Mouse (Mus musculus): ENCODE measurements around the gene C2cd4d.

C2cd4d gene

GRCm38 (mm10) chr3:94377028-94377923 lies 15.0 kb downstream of the C2cd4d start:
- no peak for DNase-seq (ENCODE audit: low spot score)

GRCm38 (mm10) chr3:94379831-94380510 lies 17.7 kb downstream of the C2cd4d start:
- DNase-seq (ENCODE audit: low spot score), result no peak

GRCm38 (mm10) chr3:94382308-94382707 lies 20.1 kb downstream of the C2cd4d start:
- no peak for DNase-seq (ENCODE audit: low spot score)

GRCm38 (mm10) chr3:94383476-94383875 lies 21.2 kb downstream of the C2cd4d start:
- DNase-seq (ENCODE audit: low spot score), result no peak

- DNase-seq (ENCODE audit: low spot score), result no peak
Measured at GRCm38 (mm10) chr3:94386671-94387070, 24.4 kb downstream of the C2cd4d start.

DNA sequence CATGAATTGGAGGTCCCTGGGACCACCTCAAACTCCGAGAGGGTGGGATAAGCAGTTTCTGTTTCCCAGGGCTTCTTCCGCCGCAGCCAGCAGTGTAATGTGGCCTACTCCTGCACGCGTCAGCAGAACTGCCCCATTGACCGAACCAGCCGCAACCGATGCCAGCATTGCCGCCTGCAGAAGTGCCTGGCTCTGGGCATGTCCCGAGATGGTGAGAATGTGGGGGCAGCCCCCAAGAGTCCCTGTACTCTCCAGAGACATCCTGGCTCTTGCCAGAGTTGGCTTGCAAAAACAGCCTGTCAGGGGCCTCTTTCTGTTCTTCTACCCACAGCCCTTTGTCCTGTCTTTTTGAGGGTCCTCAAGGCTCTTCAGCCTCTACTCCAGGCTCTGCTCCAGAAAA lies 25.2 kb downstream of the C2cd4d start:
- no peak for DNase-seq (ENCODE audit: low spot score)

GRCm38 (mm10) chr3:94388047-94388446 lies 25.8 kb downstream of the C2cd4d start:
- no peak for DNase-seq (ENCODE audit: low spot score)

DNA sequence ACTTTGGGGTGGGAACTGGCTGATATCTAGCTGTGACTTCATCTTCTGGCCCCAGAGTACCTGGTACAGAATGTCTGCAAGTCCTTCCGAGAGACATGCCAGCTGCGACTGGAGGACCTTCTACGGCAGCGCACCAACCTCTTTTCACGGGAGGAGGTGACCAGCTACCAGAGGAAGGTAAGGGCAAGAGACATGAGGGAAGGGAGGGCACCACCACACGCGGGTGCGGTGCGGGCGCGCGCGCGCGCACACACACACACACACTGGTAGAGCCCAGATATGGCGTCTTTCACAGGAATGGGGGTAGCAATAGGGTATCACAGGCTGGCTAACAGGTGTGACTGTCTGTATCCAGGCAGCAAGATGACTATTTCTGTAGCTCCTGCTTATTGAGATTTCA lies 27.2 kb downstream of the C2cd4d start:
- no peak for DNase-seq (ENCODE audit: low spot score)

DNA sequence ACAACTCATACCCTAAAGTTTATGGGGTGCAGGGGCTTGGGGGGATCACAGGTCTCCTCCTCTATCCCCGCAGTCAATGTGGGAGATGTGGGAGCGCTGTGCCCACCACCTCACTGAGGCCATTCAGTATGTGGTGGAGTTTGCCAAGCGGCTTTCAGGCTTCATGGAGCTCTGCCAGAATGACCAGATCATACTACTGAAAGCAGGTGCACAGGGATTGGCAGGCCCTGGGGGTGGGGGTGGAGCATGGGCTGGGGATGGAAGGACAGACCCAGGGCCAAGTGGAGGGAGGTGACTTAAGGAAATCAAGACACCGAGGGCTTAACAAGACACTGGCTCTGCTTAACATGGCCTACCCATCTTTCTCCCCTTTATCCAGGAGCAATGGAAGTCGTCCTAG lies 28.8 kb downstream of the C2cd4d start:
- no peak for DNase-seq (ENCODE audit: low spot score)

GRCm38 (mm10) chr3:94392128-94392527 lies 29.9 kb downstream of the C2cd4d start:
- no peak for DNase-seq (ENCODE audit: low spot score)

GRCm38 (mm10) chr3:94393049-94393448 lies 30.8 kb downstream of the C2cd4d start:
- DNase-seq (ENCODE audit: low spot score), result no peak

DNA sequence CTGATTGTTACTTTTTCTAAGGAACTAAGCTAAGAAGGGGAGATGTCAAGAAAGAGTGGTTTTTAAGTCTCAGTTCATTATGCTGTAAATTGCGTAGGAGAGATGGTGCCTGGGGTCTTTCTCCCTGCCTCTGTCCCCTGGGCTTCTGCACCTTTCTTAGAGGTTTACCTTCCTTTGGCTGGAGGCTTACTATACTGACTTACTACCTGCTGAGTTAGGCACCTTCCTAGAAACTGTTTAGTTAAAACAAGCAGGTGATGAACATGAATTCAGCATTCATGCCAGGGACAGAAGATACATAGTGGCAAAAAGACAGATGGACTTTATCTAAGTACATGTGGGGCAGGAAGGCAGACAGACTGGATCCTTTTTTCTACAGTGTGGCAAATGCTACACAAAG lies 34.1 kb downstream of the C2cd4d start:
- DNase-seq (ENCODE audit: low spot score), result peak; percentile 36

DNA sequence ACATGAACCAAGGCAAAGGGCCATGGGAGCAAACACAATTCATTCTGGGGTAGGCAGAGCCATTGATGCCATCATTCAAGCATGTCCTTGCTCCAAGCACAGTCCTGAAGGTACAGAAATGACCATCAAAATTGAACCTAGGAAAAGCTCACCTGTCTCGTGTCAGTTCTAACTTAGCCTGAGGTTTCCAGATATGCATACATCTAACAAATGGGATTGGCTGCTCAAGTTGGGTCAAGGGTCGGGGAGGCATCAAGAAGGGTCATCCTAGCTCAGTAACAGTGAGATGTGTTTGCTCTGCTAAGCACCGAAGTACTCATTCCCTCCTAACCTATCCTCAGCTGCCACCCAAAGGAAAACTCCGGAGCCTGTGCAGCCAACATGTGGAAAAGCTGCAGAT lies 34.6 kb downstream of the C2cd4d start:
- no peak for DNase-seq (ENCODE audit: low spot score)

DNA sequence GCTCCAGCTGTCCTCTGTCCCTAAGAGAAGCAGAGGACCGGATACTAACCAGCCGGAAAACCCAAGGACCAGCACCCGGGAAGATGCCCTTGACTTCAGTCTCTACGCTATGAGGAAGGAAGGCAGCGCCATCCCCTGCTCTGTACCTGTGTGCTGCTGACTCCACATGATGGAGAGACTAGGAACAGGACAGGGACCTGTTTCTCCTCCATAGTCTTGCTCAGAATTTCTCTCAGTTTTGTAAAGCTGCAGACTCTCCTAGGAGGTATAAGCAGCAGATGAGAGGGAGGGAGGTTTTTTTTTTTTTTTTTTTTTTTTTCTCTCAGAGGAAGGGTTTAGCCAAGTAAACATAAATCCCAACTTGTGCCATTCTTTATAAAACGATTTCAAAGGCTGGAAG lies 36.0 kb downstream of the C2cd4d start, which contains the start of gene Lingo4:
Gene Lingo4, plus strand, starts transcription at position 301 of the 400 bp plus-strand sequence.
- no peak for DNase-seq (ENCODE audit: low spot score)

DNA sequence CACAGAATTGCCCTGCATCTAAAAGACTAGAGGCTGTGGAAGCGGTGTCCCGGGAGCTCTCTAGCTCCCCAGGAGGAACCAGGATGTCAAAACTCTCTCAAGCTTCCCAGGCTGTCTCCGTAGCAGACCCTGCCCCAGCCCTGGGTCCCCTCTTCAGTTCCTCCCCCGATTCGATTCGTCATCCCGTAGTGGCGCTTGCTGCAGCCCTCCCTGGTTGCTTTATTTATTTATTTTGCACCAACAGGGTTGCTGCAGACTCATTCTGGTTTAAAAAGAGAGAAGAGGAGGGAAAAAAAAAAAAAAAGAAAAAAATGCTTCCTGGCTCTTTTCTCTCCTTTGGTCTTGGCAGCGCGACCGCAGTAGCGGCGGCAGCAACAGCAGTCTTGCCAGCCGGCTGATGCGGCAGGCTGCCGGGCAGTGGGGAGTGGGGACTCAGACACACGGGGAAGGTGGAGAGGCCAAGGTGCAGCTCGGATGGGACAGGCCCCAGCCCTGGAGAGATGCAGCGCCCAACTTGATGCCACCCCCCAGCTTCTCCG lies 36.8 kb downstream of the C2cd4d start:
- no peak for DNase-seq (ENCODE audit: low spot score)

DNA sequence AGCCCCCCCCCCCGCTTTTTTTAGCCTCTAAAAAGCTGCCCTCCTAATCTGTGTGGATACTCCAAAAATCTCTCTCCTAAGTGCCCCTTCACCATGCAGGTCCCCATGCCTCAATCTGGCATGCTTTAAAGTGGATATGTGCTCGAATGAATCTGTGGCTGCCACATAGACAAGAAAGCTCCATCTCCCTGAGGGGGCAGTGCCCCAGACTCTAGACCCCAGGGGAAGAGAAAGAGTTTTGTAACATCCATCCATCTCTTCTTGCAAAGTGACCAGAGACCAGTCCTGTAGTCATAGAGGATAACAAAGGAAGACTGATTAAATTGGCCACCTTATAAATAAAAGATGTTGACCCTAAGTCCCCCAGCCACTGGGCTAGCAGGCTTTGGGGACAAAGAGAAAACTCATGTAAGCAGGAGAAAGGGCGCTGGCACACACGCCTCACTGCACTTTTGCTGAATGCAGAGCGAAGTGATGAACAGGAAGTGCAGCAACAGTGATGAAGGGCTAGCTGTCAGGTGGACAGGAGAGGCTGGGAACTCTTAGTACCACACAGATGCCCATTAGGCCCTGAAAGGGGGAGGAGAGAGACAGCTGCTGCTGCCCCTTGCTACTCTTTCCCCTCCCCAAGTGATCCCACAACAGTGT lies 37.5 kb downstream of the C2cd4d start:
- no peak for DNase-seq (ENCODE audit: low spot score)

DNA sequence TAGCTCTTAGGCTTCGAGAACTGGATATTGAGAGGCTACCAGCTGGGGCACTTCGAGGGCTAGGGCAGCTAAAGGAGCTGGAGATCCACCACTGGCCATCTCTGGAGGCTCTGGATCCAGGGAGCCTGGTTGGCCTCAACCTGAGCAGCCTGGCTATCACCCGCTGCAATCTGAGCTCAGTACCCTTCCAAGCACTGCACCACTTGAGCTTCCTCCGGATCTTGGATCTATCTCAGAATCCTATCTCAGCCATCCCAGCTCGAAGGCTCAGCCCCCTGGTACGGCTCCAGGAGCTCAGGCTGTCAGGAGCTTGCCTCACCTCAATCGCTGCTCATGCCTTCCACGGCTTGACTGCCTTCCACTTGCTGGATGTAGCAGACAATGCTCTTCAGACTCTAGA lies 40.2 kb downstream of the C2cd4d start:
- DNase-seq (ENCODE audit: low spot score), result no peak

DNA sequence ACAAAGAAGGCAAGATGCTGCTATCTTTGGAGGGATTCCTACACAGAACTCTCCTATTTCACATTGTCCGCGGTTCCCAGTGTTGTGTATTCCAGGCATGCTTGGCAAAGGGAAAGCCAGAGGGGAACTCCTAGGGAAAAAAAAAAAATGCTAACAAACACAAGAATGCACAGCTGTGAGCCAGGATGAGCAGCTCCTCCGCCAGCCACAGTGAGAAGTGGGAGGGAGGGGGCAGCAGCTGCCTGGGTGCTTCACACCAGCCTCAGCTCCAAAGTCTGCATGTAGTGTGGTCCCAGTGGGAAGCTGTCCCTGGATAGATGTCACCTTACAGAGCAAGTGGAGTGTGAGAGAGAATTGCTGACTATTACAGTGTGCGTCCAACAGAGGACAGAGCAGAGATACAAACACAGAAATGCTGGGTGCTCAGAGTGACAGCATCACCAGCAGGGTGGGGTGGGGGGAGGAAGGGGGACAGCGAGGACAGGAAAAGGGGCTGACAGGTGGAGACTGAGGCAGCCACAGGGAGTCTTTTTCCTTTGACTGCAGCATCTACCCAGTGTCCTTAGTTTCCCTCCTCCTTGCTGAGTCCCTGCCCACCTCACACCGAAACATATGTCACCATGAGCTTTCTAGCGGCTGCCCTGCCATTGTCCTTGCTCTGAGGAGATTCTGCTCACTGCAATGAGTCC lies 42.3 kb downstream of the C2cd4d start:
- DNase-seq (ENCODE audit: low spot score), result no peak

GRCm38 (mm10) chr3:94405561-94405960 lies 43.3 kb downstream of the C2cd4d start:
- DNase-seq (ENCODE audit: low spot score), result no peak

DNA sequence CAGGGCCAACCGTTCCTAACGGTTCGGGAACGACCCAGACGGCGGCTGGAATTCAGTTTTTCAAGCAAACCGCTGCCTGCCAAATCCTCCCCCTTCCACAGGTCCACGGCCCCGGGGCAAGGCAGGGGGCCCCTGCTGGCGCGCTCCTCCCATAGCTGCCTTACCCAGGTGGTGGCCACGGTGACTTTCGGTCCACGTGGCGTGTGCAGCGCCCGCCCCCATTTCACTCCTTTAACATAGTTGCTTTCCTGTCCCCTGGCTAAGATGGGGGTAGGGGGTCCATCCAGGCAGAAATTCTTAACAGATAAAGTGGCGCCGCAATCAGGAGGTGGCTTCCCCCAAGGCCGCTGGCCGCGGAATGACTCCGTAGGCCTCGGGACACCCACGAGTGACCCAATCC lies 50.3 kb downstream of the C2cd4d start:
- no peak for DNase-seq (ENCODE audit: low spot score)

GRCm38 (mm10) chr3:94413031-94413679 lies 50.9 kb downstream of the C2cd4d start, which contains the start of gene Tdrkh:
Tdrkh (plus strand) TSS chr3:94413273.
- peak; percentile 98 for DNase-seq (ENCODE audit: low spot score)

All from testis, postnatal 14 days (tissue).